Mouse (Mus musculus) kidney, adult 2 months (tissue): ENCODE data around the gene Gm7075. TPM values are rescaled to one million over a fixed set of nuclear protein-coding genes. Genes with fewer than 3 reads are reported as not detected.

Source experiments
- DNase-seq: peaks from one replicate; pipeline ENCODE4 v3.0.0; 2021
- H3K27ac ChIP-seq: fragments of 200-500 bp; 2 replicates; pipeline ENCODE4 v1.5.1; 2012; ENCODE audit warnings: low read depth, low read length, control low read depth, inconsistent platforms; ENCODE audit not compliant: insufficient read depth
- H3K27me3 ChIP-seq: fragments of 200-500 bp; replicated peaks from 2 replicates; pipeline ENCODE4 v1.6.1; 2012; ENCODE audit warnings: mild to moderate bottlenecking, moderate library complexity, low read length, inconsistent platforms; ENCODE audit not compliant: control insufficient read depth, insufficient read depth
- H3K36me3 ChIP-seq: fragments of 200-500 bp; 2 replicates; pipeline ENCODE4 v1.6.1; 2012; ENCODE audit warnings: mild to moderate bottlenecking, moderate library complexity, low read length, inconsistent platforms; ENCODE audit not compliant: control insufficient read depth, insufficient read depth
- H3K4me1 ChIP-seq: fragments of 200-500 bp; 2 replicates; pipeline ENCODE4 v1.6.1; 2011; ENCODE audit warnings: low read length; ENCODE audit not compliant: control insufficient read depth, insufficient read depth
- H3K4me3 ChIP-seq: fragments of 200-500 bp; 2 replicates; pipeline ENCODE4 v1.5.1; 2011; ENCODE audit warnings: mild to moderate bottlenecking, low read depth, low read length, control low read depth; ENCODE audit not compliant: insufficient read depth
- CTCF ChIP-seq: fragments of 200-500 bp; conservative IDR thresholded peaks from 2 replicates; pipeline ENCODE4 v1.5.1; 2011; ENCODE audit warnings: low read depth, mild to moderate bottlenecking, control low read depth, low read length, moderate library complexity, mixed read lengths; ENCODE audit not compliant: insufficient read depth, insufficient read length
- POLR2A ChIP-seq: fragments of 200-500 bp; IDR thresholded peaks from one replicate; pipeline ENCODE4 v1.6.1; 2011; ENCODE audit warnings: low read depth, low read length, control low read depth
- WGBS: fragments of 180-500 bp; shearing (Covaris S2); methylation state at CpG from one replicate; pipeline ENCODE4 v1.1.7; 2018; 5-methylcytosine and 5-hydroxymethylcytosine counted together
- polyA plus RNA-seq: library from polyadenylated mRNA; depleted of rRNA; stranded (reverse); fragments of >200 nt; gene quantifications from 2 replicates; pipeline ENCODE4 v1.2.3, GENCODE M21; 2012

The Gm7075 gene
- polyA plus RNA-seq, 1 experiment: not detected

- no peaks in the 10 kb centered on the region; the same call in 1 of the 2 replicates for H3K4me1 ChIP-seq
- H3K4me3 ChIP-seq: peak overlapping the region; percentile 57
- no peaks in the 10 kb centered on the region for H3K36me3 ChIP-seq
- WGBS: under 1% methylated on average over 11 of the region's 11 CpGs
- no peak overlapping the region for H3K27ac ChIP-seq
- H3K27me3 ChIP-seq: no peaks in the 10 kb centered on the region
- DNase-seq: no peak
- TF ChIP-seq POLR2A (no peak), CTCF (no peak)
Observed at GRCm38 (mm10) chr10:63429023-63429340, 7.4 kb upstream of the Gm7075 start.

GRCm38 (mm10) chr10:63428243-63429022 lies 6.8 kb upstream of the Gm7075 start:
- 20% methylated on average over 19 of the region's 19 CpGs for WGBS
- Histone ChIP-seq H3K36me3 (no peaks in the 10 kb centered on the region), H3K4me1 (no peaks in the 10 kb centered on the region; the same call in 1 of the 2 replicates), H3K27ac (no peak overlapping the region), H3K4me3 (peak overlapping the region; percentile 57), H3K27me3 (no peaks in the 10 kb centered on the region)
- TF ChIP-seq POLR2A: no peak
- no peak for TF ChIP-seq CTCF
- DNase-seq: peak; percentile 39

- Histone ChIP-seq H3K4me1 (no peaks in the 10 kb centered on the region; the same call in 1 of the 2 replicates), H3K36me3 (no peaks in the 10 kb centered on the region), H3K4me3 (no peak overlapping the region), H3K27ac (no peak overlapping the region), H3K27me3 (no peaks in the 10 kb centered on the region)
- DNase-seq: no peak
- WGBS: 79% methylated on average over 8 of the region's 8 CpGs
- TF ChIP-seq POLR2A (no peak), CTCF (no peak)
Observed at GRCm38 (mm10) chr10:63427146-63427545, 5.6 kb upstream of the Gm7075 start.

GRCm38 (mm10) chr10:63424475-63424814 lies 2.9 kb upstream of the Gm7075 start:
- Histone ChIP-seq H3K4me1 (no peaks in the 10 kb centered on the region), H3K36me3 (no peaks in the 10 kb centered on the region), H3K27me3 (no peaks in the 10 kb centered on the region), H3K4me3 (no peak overlapping the region), H3K27ac (no peak overlapping the region)
- TF ChIP-seq POLR2A: no peak
- peak; percentile 58 for TF ChIP-seq CTCF
- DNase-seq: peak; percentile 61

GRCm38 (mm10) chr10:63423591-63424474 lies 2.2 kb upstream of the Gm7075 start:
- no peak overlapping the region for H3K27ac ChIP-seq
- TF ChIP-seq POLR2A: no peak
- 85% methylated on average over 9 of the region's 9 CpGs for WGBS

GRCm38 (mm10) chr10:63422736-63422992 lies 1.1 kb upstream of the Gm7075 start:
- no peaks in the 10 kb centered on the region for H3K27me3 ChIP-seq
- H3K4me3 ChIP-seq: no peak overlapping the region
- TF ChIP-seq POLR2A (no peak), CTCF (no peak)
- H3K27ac ChIP-seq: no peak overlapping the region
- 90% methylated on average over 5 of the region's 5 CpGs for WGBS
- no peaks in the 10 kb centered on the region for H3K4me1 ChIP-seq
- no peak for DNase-seq
- no peaks in the 10 kb centered on the region for H3K36me3 ChIP-seq

More at GRCm38 (mm10) chr10:63423591-63424474, 2.2 kb upstream of the Gm7075 start:
- Histone ChIP-seq H3K36me3 (no peaks in the 10 kb centered on the region), H3K27me3 (no peaks in the 10 kb centered on the region), H3K4me3 (no peak overlapping the region), H3K4me1 (no peaks in the 10 kb centered on the region)
- DNase-seq: no peak

GRCm38 (mm10) chr10:63417061-63417460 lies 4.5 kb downstream of the Gm7075 start:
- Histone ChIP-seq H3K27me3 (no peaks in the 10 kb centered on the region), H3K27ac (no peak overlapping the region), H3K4me1 (no peaks in the 10 kb centered on the region), H3K4me3 (no peak overlapping the region), H3K36me3 (no peaks in the 10 kb centered on the region)
- TF ChIP-seq CTCF (no peak), POLR2A (no peak)
- WGBS: 34% methylated on average over 5 of the region's 5 CpGs
- no peak for DNase-seq
